Mouse (Mus musculus) forebrain, embryonic 13.5 days (tissue): ENCODE measurements at regions not wholly inside any gene's neighbourhood (a gene's known extent, or its start where the extent isn't known, plus 50 kb on each side); places are given as distances from the start of the nearest gene placed in this dataset.

Source experiments
- ATAC-seq: fragments of 200-750 bp; cut with Nextera tagmentation; 2 replicates; pipeline ENCODE4 v1.8.0; 2017
- H3K27ac ChIP-seq: fragments of 300-500 bp; sonication (generic); 2 replicates; pipeline ENCODE4 v1.5.1; 2015; ENCODE audit warnings: inconsistent platforms, mild to moderate bottlenecking, moderate library complexity
- H3K27me3 ChIP-seq: fragments of 300-500 bp; sonication (generic); 2 replicates; pipeline ENCODE4 v1.6.1; 2015; ENCODE audit warnings: mild to moderate bottlenecking, inconsistent platforms
- H3K36me3 ChIP-seq: fragments of 300-500 bp; sonication (generic); 2 replicates; pipeline ENCODE4 v1.6.1; 2015; ENCODE audit warnings: mild to moderate bottlenecking, inconsistent platforms; ENCODE audit not compliant: poor library complexity, severe bottlenecking
- H3K4me1 ChIP-seq: fragments of 300-500 bp; sonication (generic); 2 replicates; pipeline ENCODE4 v1.6.1; 2015; ENCODE audit warnings: inconsistent platforms
- H3K4me2 ChIP-seq: fragments of 300-500 bp; sonication (generic); 2 replicates; pipeline ENCODE4 v1.6.1; 2015; ENCODE audit warnings: inconsistent platforms, mild to moderate bottlenecking, moderate library complexity
- H3K4me3 ChIP-seq: fragments of 300-500 bp; sonication (generic); 2 replicates; pipeline ENCODE4 v1.5.1; 2015; ENCODE audit warnings: mild to moderate bottlenecking, inconsistent platforms
- H3K9ac ChIP-seq: fragments of 300-500 bp; sonication (generic); 2 replicates; pipeline ENCODE4 v1.6.1; 2015; ENCODE audit warnings: mild to moderate bottlenecking, inconsistent platforms
- H3K9me3 ChIP-seq: fragments of 300-500 bp; sonication (generic); replicated peaks from 2 replicates; pipeline ENCODE4 v1.6.1; 2016; ENCODE audit warnings: inconsistent platforms
- WGBS: fragments of 180-500 bp; shearing (Covaris S2); methylation state at CpG from one replicate; pipeline ENCODE4 v1.1.7; 2015; 5-methylcytosine and 5-hydroxymethylcytosine counted together

GRCm38 (mm10) chr1:137606716-137607115 lies 568.8 kb downstream of the Ptprc start:
- no peak overlapping the region for H3K9ac ChIP-seq
- no peaks in the 10 kb centered on the region for H3K9me3 ChIP-seq
- no peak overlapping the region for H3K4me2 ChIP-seq
- H3K27me3 ChIP-seq: no peaks in the 10 kb centered on the region
- peaks cover 7% of the 10 kb centered on the region for H3K4me1 ChIP-seq
- peak overlapping the region; percentile 73 for H3K27ac ChIP-seq
- WGBS: 80% methylated on average over 1 of the region's 1 CpGs
- no peaks in the 10 kb centered on the region for H3K36me3 ChIP-seq
- ATAC-seq: peak; percentile 33; the same call in 1 of the 2 replicates
- no peak overlapping the region for H3K4me3 ChIP-seq

- no peaks in the 10 kb centered on the region for H3K27me3 ChIP-seq
- 57% methylated on average over 11 of the region's 11 CpGs for WGBS
- peak overlapping the region; percentile 73 for H3K27ac ChIP-seq
- H3K4me2 ChIP-seq: peak overlapping the region; percentile 33; the same call in 1 of the 2 replicates
- H3K9me3 ChIP-seq: no peaks in the 10 kb centered on the region
- no peak overlapping the region for H3K9ac ChIP-seq
- H3K4me1 ChIP-seq: peaks cover 7% of the 10 kb centered on the region
- ATAC-seq: peak; percentile 76
- H3K36me3 ChIP-seq: no peaks in the 10 kb centered on the region
- H3K4me3 ChIP-seq: no peak overlapping the region
These were observed 569.4 kb downstream of the Ptprc start for GRCm38 (mm10) chr1:137605890-137606663.

GRCm38 (mm10) chr1:137593732-137594131 lies 581.8 kb downstream of the Ptprc start:
- no peaks in the 10 kb centered on the region for H3K27me3 ChIP-seq
- no peaks in the 10 kb centered on the region; the same call in 1 of the 2 replicates for H3K9me3 ChIP-seq
- H3K4me1 ChIP-seq: no peaks in the 10 kb centered on the region
- H3K36me3 ChIP-seq: no peaks in the 10 kb centered on the region
- no peak overlapping the region for H3K4me3 ChIP-seq
- no peak overlapping the region for H3K4me2 ChIP-seq
- no peak overlapping the region for H3K9ac ChIP-seq
- no peak for ATAC-seq
- WGBS: 94% methylated on average over 7 of the region's 7 CpGs
- H3K27ac ChIP-seq: no peak overlapping the region

GRCm38 (mm10) chr1:137591891-137592290 lies 583.6 kb downstream of the Ptprc start:
- no peaks in the 10 kb centered on the region for H3K4me1 ChIP-seq
- H3K27me3 ChIP-seq: no peaks in the 10 kb centered on the region
- H3K9me3 ChIP-seq: no peaks in the 10 kb centered on the region; the same call in 1 of the 2 replicates
- WGBS: 56% methylated on average over 2 of the region's 2 CpGs
- H3K27ac ChIP-seq: no peak overlapping the region
- no peak overlapping the region for H3K4me2 ChIP-seq
- H3K36me3 ChIP-seq: no peaks in the 10 kb centered on the region
- ATAC-seq: no peak
- no peak overlapping the region for H3K9ac ChIP-seq
- H3K4me3 ChIP-seq: no peak overlapping the region

GRCm38 (mm10) chr1:137591295-137591694 lies 584.2 kb downstream of the Ptprc start:
- no peaks in the 10 kb centered on the region for H3K36me3 ChIP-seq
- H3K9me3 ChIP-seq: no peaks in the 10 kb centered on the region; the same call in 1 of the 2 replicates
- no peaks in the 10 kb centered on the region for H3K27me3 ChIP-seq
- WGBS: 50% methylated on average over 3 of the region's 3 CpGs
- H3K27ac ChIP-seq: no peak overlapping the region
- no peak for ATAC-seq
- no peak overlapping the region for H3K4me2 ChIP-seq
- H3K4me1 ChIP-seq: no peaks in the 10 kb centered on the region
- H3K9ac ChIP-seq: no peak overlapping the region
- H3K4me3 ChIP-seq: no peak overlapping the region

GRCm38 (mm10) chr1:137588304-137589300 lies 586.9 kb downstream of the Ptprc start:
- Histone ChIP-seq H3K4me1 (no peaks in the 10 kb centered on the region), H3K4me3 (no peak overlapping the region), H3K36me3 (no peaks in the 10 kb centered on the region), H3K4me2 (no peak overlapping the region), H3K27me3 (no peaks in the 10 kb centered on the region), H3K9ac (no peak overlapping the region), H3K9me3 (no peaks in the 10 kb centered on the region; the same call in 1 of the 2 replicates), H3K27ac (no peak overlapping the region)
- WGBS: 85% methylated on average over 6 of the region's 6 CpGs
- no peak for ATAC-seq

GRCm38 (mm10) chr1:137587481-137588228 lies 587.9 kb downstream of the Ptprc start:
- 89% methylated on average over 12 of the region's 12 CpGs for WGBS
- no peaks in the 10 kb centered on the region; the same call in 1 of the 2 replicates for H3K9me3 ChIP-seq
- no peaks in the 10 kb centered on the region for H3K36me3 ChIP-seq
- H3K9ac ChIP-seq: no peak overlapping the region
- ATAC-seq: no peak
- no peaks in the 10 kb centered on the region for H3K27me3 ChIP-seq
- H3K4me2 ChIP-seq: no peak overlapping the region
- no peaks in the 10 kb centered on the region for H3K4me1 ChIP-seq
- H3K27ac ChIP-seq: no peak overlapping the region
- no peak overlapping the region for H3K4me3 ChIP-seq

- no peak overlapping the region for H3K9ac ChIP-seq
- no peak for ATAC-seq
- H3K4me2 ChIP-seq: no peak overlapping the region
These were observed 590.8 kb downstream of the Ptprc start for GRCm38 (mm10) chr1:137584696-137585095.

GRCm38 (mm10) chr1:137584104-137584675 lies 591.3 kb downstream of the Ptprc start:
- no peak overlapping the region for H3K9ac ChIP-seq
- H3K36me3 ChIP-seq: no peaks in the 10 kb centered on the region
- H3K27ac ChIP-seq: no peak overlapping the region
- no peaks in the 10 kb centered on the region for H3K4me1 ChIP-seq
- H3K9me3 ChIP-seq: no peaks in the 10 kb centered on the region
- H3K4me2 ChIP-seq: no peak overlapping the region
- 87% methylated on average over 13 of the region's 13 CpGs for WGBS
- no peak for ATAC-seq
- H3K27me3 ChIP-seq: no peaks in the 10 kb centered on the region
- no peak overlapping the region for H3K4me3 ChIP-seq

More at GRCm38 (mm10) chr1:137584696-137585095, 590.8 kb downstream of the Ptprc start:
- 59% methylated on average over 6 of the region's 6 CpGs for WGBS
- Histone ChIP-seq H3K36me3 (no peaks in the 10 kb centered on the region), H3K27ac (no peak overlapping the region), H3K27me3 (no peaks in the 10 kb centered on the region), H3K4me3 (no peak overlapping the region), H3K9me3 (no peaks in the 10 kb centered on the region; the same call in 1 of the 2 replicates), H3K4me1 (no peaks in the 10 kb centered on the region)

GRCm38 (mm10) chr1:137577639-137578038 lies 597.9 kb downstream of the Ptprc start:
- WGBS: 65% methylated on average over 1 of the region's 1 CpGs

GRCm38 (mm10) chr1:137576174-137576573 lies 599.3 kb downstream of the Ptprc start:
- Histone ChIP-seq H3K4me3 (no peak overlapping the region), H3K9me3 (no peaks in the 10 kb centered on the region), H3K27ac (no peak overlapping the region), H3K9ac (no peak overlapping the region), H3K4me1 (no peaks in the 10 kb centered on the region), H3K4me2 (no peak overlapping the region), H3K36me3 (no peaks in the 10 kb centered on the region), H3K27me3 (no peaks in the 10 kb centered on the region)
- WGBS: 85% methylated on average over 9 of the region's 9 CpGs
- ATAC-seq: no peak

More at GRCm38 (mm10) chr1:137577639-137578038, 597.9 kb downstream of the Ptprc start:
- no peak for ATAC-seq
- Histone ChIP-seq H3K9me3 (no peaks in the 10 kb centered on the region), H3K36me3 (no peaks in the 10 kb centered on the region), H3K4me2 (no peak overlapping the region), H3K4me3 (no peak overlapping the region), H3K27ac (no peak overlapping the region), H3K9ac (no peak overlapping the region), H3K4me1 (no peaks in the 10 kb centered on the region), H3K27me3 (no peaks in the 10 kb centered on the region)
